Mouse (Mus musculus) stomach, embryonic 16.5 days (tissue): ENCODE measurements around the gene Fam83g. TPM values are rescaled to one million over a fixed set of nuclear protein-coding genes. Genes with fewer than 3 reads are reported as not detected.

Experiments
- ATAC-seq: fragments of 200-750 bp; cut with Nextera tagmentation; 2 replicates; pipeline ENCODE4 v1.8.0; 2017; ENCODE audit warnings: moderate number of reproducible peaks, moderate TSS enrichment; ENCODE audit not compliant: insufficient read depth, low FRiP score
- H3K27ac ChIP-seq: fragments of 300-500 bp; sonication (generic); 2 replicates; pipeline ENCODE4 v1.5.1; 2014; ENCODE audit warnings: low read length
- H3K27me3 ChIP-seq: fragments of 300-500 bp; sonication (generic); 2 replicates; pipeline ENCODE4 v1.6.1; 2014; ENCODE audit warnings: low read length, control low read depth, mixed read lengths; ENCODE audit not compliant: control insufficient read depth, insufficient read depth
- H3K36me3 ChIP-seq: fragments of 300-500 bp; sonication (generic); 2 replicates; pipeline ENCODE4 v1.6.1; 2014; ENCODE audit warnings: low read length; ENCODE audit not compliant: control insufficient read depth, insufficient read depth
- H3K4me1 ChIP-seq: fragments of 300-500 bp; sonication (generic); 2 replicates; pipeline ENCODE4 v1.6.1; 2014; ENCODE audit warnings: low read length, control low read depth, mixed read lengths; ENCODE audit not compliant: control insufficient read depth, insufficient read depth
- H3K4me2 ChIP-seq: fragments of 300-500 bp; sonication (generic); 2 replicates; pipeline ENCODE4 v1.6.1; 2014; ENCODE audit warnings: low read depth, low read length, mixed read lengths
- H3K4me3 ChIP-seq: fragments of 300-500 bp; sonication (generic); replicated peaks from 2 replicates; pipeline ENCODE4 v1.5.1; 2014; ENCODE audit warnings: mild to moderate bottlenecking, low read length
- H3K9ac ChIP-seq: fragments of 300-500 bp; sonication (generic); 2 replicates; pipeline ENCODE4 v1.6.1; 2014; ENCODE audit warnings: low read length
- H3K9me3 ChIP-seq: fragments of 300-500 bp; sonication (generic); replicated peaks from 2 replicates; pipeline ENCODE4 v1.6.1; 2016; ENCODE audit warnings: low read length, control low read depth; ENCODE audit not compliant: control insufficient read depth
- WGBS: fragments of 180-500 bp; shearing (Covaris S2); extraction: QIAGEN DNeasy Blood & Tissue Kit; methylation state at CpG from one replicate; pipeline ENCODE4 v1.1.7; 2014; 5-methylcytosine and 5-hydroxymethylcytosine counted together
- polyA plus RNA-seq: library from polyadenylated mRNA; unstranded; fragments of >200 nt; fragmentation: Nextera tagmentation; extraction: Ambion mirVana; gene quantifications from 2 replicates; pipeline ENCODE4 v1.2.1, GENCODE M21; 2015

Fam83g gene
- polyA plus RNA-seq, 1 experiment from 2014 or later: 6.1 TPM

DNA sequence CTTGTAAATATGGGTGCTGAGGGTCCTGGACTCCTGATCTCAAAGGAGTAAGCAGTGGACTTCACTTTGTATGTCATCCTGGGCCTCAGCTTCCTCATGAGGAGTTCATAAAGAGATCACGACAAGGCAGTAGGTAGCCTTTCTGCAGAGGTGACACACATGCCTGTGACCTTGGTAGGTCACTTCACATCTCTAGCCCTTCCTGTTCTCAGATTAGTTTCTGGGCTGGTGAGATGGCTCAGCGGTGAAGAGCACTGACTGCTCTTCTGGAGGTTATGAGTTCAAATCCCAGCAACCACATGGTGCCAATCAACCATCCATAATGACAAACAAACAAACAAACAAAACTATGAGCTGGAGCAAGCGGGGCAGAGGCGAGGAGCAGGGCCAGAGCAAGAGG is 6.2 kb upstream of the Fam83g start:
- Histone ChIP-seq H3K4me2 (no peak overlapping the region), H3K9ac (no peak overlapping the region), H3K36me3 (no peaks in the 10 kb centered on the region), H3K27ac (no peak overlapping the region), H3K4me3 (no peak overlapping the region), H3K9me3 (no peaks in the 10 kb centered on the region), H3K4me1 (peaks cover 13% of the 10 kb centered on the region), H3K27me3 (0 out of 2 replicates have a peak, but pooled peaks cover under 1% of the 10 kb centered on the region)
- WGBS: 81% methylated on average over 4 of the region's 4 CpGs
- ATAC-seq: no peak

DNA sequence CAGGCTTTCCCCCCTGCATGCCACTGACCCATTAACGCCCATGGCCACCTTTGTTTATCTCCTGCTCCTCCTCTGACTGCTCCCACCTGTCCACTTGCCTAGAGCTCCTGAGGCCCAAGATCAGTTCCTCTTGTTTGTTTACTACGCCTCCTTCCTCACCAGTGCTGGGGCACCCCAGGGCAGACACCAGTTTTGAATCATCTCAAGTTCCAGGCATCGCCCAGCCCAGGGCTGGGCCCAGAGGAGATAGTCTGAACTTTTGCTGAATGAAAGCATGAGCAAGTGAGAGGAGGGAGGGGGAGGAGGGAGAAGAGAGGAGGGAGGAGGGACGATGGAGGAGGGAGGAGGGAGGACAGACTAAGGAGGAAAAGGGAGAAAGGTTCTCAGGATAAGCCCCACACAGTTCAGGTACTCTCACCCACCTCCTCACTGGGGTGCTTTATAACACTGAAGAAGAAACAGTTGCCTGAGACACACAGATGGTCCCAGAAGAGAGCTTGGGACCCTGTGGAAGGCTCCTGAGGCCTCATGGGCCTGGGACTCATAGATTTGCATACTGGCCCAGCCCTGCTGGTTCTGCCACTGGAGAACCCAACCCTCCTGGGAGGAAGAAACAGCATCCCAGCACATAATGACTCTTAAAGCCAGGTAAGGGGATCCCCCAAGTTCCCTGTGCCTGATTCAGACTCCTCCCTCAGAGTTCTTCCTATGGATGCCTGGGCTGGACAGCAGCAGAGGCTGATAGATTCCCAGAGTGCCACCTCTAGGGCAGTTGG is 4.6 kb upstream of the Fam83g start:
- WGBS: 45% methylated on average over 4 of the region's 4 CpGs
- H3K9me3 ChIP-seq: no peaks in the 10 kb centered on the region
- H3K27ac ChIP-seq: no peak overlapping the region
- peaks cover 15% of the 10 kb centered on the region for H3K4me1 ChIP-seq
- H3K36me3 ChIP-seq: no peaks in the 10 kb centered on the region
- H3K27me3 ChIP-seq: peaks cover 14% of the 10 kb centered on the region; the same call in 1 of the 2 replicates
- ATAC-seq: no peak
- no peak overlapping the region for H3K9ac ChIP-seq
- H3K4me2 ChIP-seq: no peak overlapping the region
- H3K4me3 ChIP-seq: no peak overlapping the region

DNA sequence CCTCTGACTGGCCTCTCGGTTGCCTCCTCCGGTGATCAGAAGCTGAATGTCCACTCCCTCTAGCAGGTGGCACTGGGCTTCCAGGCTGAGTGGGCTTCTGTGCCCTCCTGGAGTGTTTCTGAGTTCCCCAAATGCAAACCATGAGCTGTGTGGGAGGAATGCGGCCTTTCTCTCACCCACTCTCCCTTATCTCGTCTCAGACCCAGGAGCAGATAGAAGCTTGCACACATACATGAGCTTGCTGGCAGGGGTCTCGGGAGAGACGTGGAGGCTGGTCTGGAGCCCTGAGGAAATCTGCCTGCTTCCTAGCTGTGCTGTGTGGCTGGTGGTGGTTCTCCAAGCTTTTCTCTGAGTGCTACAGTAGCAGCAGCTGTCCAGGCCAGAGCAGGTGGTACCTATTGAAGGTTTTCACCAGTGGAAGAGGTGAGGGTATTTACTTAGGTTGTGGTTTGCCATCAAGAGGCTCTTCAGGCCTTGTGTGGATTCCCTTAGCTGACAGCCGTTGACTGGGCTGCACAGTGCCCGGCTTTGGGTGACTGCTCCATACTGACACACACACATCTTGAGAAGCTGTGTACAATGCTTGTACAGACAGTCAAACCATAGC is 1.3 kb downstream of the Fam83g start:
- H3K4me2 ChIP-seq: peak overlapping the region; percentile 67
- H3K27ac ChIP-seq: no peak overlapping the region
- H3K9ac ChIP-seq: peak overlapping the region; percentile 68
- peak overlapping the region; percentile 54 for H3K4me3 ChIP-seq
- H3K9me3 ChIP-seq: no peaks in the 10 kb centered on the region
- H3K27me3 ChIP-seq: peaks cover 14% of the 10 kb centered on the region; the same call in 1 of the 2 replicates
- H3K36me3 ChIP-seq: no peaks in the 10 kb centered on the region
- H3K4me1 ChIP-seq: peaks cover 15% of the 10 kb centered on the region; the same call in 1 of the 2 replicates
- 66% methylated on average over 8 of the region's 8 CpGs for WGBS
- no peak for ATAC-seq

DNA sequence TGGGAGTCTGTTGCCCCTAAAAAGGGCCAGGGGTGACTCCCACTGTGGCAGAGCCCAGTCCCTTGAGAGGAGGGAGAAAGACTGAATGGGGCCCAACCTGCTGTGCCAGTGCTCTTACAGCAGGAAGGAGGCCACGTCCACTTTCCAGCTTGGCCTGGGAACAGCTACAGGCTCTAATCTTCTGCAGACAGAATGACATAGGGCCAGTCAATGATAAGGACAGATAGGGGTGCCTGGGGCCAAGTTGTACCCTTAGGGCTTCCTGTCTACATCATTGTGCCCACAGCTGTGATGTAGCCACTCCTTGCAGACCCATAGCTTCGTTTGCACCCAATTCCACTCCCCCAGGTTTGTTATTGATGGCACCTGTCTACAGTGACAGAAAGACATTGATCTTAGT is 2.2 kb downstream of the Fam83g start:
- Histone ChIP-seq H3K27ac (0 out of 2 replicates have a peak overlapping the region, but pooled peaks have one; percentile 3), H3K9ac (no peak overlapping the region), H3K9me3 (no peaks in the 10 kb centered on the region), H3K27me3 (peaks cover 14% of the 10 kb centered on the region; the same call in 1 of the 2 replicates), H3K4me3 (peak overlapping the region; percentile 54; the same call in 1 of the 2 replicates), H3K4me1 (peaks cover 15% of the 10 kb centered on the region; the same call in 1 of the 2 replicates), H3K36me3 (no peaks in the 10 kb centered on the region), H3K4me2 (peak overlapping the region; percentile 67; the same call in 1 of the 2 replicates)
- ATAC-seq: no peak
- WGBS: 40% methylated on average over 2 of the region's 2 CpGs

DNA sequence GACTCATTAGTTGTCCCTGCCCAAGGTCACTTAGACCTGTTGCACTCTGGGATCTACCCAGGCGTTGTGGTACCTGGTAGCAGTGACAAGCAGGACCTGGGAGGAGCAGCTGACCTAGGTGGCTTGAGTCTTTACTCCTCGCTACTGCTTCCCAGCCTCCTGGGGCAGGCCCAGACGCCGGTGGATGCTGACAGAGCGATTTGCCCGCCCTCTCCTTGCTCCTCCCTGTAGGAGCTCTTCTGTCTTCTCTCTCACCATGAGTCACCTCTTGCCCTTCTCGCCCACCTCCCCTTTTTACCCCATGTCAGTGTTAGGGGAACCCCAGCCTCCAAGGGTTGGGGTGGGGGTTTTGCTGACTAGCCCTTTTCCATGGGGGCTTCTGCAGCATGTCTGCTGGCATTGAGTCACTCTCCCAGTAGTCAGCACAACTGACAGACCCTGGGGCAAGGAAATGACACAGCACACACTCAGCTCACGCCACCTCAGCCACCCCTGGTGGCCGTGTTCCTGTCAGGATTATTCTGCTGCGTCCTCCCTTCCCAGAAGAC is 3.1 kb downstream of the Fam83g start:
- no peak for ATAC-seq
- Histone ChIP-seq H3K36me3 (no peaks in the 10 kb centered on the region), H3K4me3 (no peak overlapping the region), H3K27ac (peak overlapping the region; percentile 64), H3K9ac (no peak overlapping the region; the same call in 1 of the 2 replicates), H3K4me2 (peak overlapping the region; percentile 24; the same call in 1 of the 2 replicates), H3K27me3 (peaks cover 14% of the 10 kb centered on the region; the same call in 1 of the 2 replicates), H3K4me1 (peaks cover 15% of the 10 kb centered on the region; the same call in 1 of the 2 replicates), H3K9me3 (no peaks in the 10 kb centered on the region)
- WGBS: 50% methylated on average over 10 of the region's 10 CpGs

DNA sequence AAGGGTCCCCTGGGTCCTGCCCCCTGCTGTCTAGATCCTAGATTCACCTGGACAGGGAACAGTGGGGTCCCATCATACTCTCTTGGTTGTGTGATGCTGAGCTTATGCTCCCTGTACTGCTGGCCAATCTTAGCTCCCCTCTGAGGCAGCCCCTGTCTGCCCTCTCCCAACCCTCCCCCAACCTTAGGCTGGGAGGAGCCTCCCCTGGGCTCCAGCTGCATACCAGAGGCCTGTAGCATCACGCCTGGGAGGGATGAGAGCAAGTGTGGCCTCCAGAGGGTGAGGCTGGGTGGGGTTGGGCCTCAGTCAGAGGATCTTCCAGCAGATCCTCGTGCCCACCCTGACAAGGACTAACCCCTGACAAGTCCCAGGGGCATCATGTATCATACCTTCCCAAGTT is 3.7 kb downstream of the Fam83g start:
- Histone ChIP-seq H3K27me3 (peaks cover 14% of the 10 kb centered on the region; the same call in 1 of the 2 replicates), H3K4me2 (no peak overlapping the region), H3K9ac (no peak overlapping the region), H3K27ac (peak overlapping the region; percentile 64), H3K36me3 (no peaks in the 10 kb centered on the region), H3K4me3 (no peak overlapping the region), H3K9me3 (no peaks in the 10 kb centered on the region), H3K4me1 (peaks cover 15% of the 10 kb centered on the region; the same call in 1 of the 2 replicates)
- 48% methylated on average over 2 of the region's 2 CpGs for WGBS
- ATAC-seq: no peak

DNA sequence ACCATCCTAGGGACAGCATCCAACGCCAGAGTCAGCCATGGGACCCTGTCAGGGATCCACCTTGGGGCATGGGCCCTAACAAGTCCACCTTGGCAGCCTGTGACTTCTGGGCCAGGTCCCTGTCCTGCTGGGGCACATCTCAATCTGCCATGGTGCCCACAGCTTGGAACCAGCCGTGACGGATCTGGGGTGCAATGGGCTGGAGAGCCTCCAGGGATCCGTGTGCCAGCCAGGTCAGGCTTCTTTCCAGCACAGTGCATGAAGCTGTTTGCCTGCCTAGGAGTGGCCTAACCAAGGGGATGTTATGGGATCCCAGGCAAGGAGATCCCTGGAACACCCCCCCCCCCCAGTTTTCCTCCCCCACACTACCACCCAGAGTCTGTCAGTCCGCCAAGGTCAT is 9.1 kb downstream of the Fam83g start:
- no peak for ATAC-seq
- Histone ChIP-seq H3K9me3 (no peaks in the 10 kb centered on the region), H3K4me2 (no peak overlapping the region), H3K9ac (no peak overlapping the region), H3K27me3 (no peaks in the 10 kb centered on the region), H3K4me3 (no peak overlapping the region), H3K36me3 (no peaks in the 10 kb centered on the region), H3K27ac (no peak overlapping the region), H3K4me1 (no peaks in the 10 kb centered on the region)
- WGBS: 86% methylated on average over 5 of the region's 5 CpGs

DNA sequence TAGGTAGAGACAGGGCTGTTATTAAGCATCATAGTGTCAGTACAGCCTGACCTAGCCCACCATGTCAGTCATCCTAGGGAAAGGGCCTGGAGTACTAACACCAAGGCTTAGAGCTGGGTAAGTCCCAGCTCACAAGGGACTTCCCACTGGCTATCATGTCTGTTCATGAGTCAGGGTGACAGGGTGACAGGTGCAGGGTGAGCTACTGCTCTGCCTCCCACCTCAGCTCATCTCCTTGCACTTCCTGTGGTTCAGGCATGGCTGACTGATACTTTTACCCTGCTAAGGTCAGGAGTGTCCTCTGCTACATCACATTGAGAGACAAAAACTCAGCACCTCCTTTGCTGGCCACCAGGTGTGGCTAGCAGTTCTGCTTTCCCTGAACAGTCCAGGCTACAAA is 15.0 kb downstream of the Fam83g start:
- Histone ChIP-seq H3K4me1 (peaks cover 5% of the 10 kb centered on the region; the same call in 1 of the 2 replicates), H3K4me3 (no peak overlapping the region), H3K9me3 (no peaks in the 10 kb centered on the region), H3K4me2 (no peak overlapping the region), H3K27ac (no peak overlapping the region), H3K27me3 (no peaks in the 10 kb centered on the region), H3K9ac (no peak overlapping the region), H3K36me3 (no peaks in the 10 kb centered on the region)
- no peak for ATAC-seq

DNA sequence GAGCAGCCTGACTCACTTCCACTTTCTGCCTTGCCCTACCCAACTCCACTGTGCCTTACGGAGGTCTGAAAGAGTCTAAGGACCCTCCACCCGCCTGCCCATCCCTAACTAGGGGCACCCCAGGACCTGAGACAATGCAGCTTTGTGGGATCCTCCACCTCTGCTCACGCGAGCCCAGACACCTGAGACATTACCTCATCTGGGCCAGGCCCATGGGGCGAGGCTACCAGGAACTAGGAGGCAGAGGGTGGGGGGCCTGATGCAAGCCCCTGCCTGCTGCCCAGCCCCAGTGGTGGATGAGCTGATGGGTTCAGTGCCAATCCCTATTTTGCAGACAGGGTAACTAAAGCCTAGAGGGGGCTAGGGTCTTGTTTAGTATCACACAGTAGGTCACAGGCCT is 15.6 kb downstream of the Fam83g start:
- H3K4me2 ChIP-seq: no peak overlapping the region
- peak overlapping the region; percentile 47 for H3K27ac ChIP-seq
- 69% methylated on average over 5 of the region's 5 CpGs for WGBS
- peaks cover 5% of the 10 kb centered on the region; the same call in 1 of the 2 replicates for H3K4me1 ChIP-seq
- H3K9me3 ChIP-seq: no peaks in the 10 kb centered on the region
- H3K9ac ChIP-seq: no peak overlapping the region
- H3K36me3 ChIP-seq: no peaks in the 10 kb centered on the region
- H3K4me3 ChIP-seq: no peak overlapping the region
- no peaks in the 10 kb centered on the region for H3K27me3 ChIP-seq
- ATAC-seq: no peak
